Mouse (Mus musculus): ENCODE measurements around the gene Lrp2. TPM values are rescaled to one million over a fixed set of nuclear protein-coding genes. Genes with fewer than 3 reads are reported as not detected.

Lrp2 gene
- polyA plus RNA-seq (2014; fragmentation: Illumina TruSeq; extraction: RNeasy Lipid Tissue Mini Kit (QIAGEN cat#74804); ENCODE audit: low read depth, low replicate concordance) = 0.06 TPM

DNA sequence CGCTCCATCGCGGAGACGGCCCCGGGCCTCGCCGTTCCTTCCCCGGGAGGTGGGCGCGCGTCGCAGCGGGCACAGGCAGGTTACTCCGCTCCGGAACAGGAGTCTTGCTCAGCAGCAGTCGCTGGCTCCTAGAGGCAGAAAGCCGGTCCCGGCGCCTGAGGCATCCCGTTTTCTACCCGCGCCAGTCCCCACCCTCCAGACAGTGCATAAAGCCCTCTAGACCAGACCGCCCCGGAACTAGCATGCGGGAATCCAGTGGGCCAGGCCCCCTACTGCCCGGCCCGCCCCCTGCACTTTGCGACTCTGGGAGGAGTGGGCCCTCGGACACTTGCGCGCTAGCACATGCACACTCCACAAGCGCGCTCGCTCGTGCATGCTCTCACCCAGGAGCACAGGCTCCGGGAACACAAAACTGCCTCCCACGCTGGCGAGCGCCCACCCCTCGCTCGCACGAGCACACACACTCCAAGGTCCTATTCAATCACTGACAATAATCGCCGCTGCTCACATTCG, at the start of gene Lrp2:
Lrp2 (minus strand) TSS at position 180 of the 513 bp plus-strand sequence.

GRCm38 (mm10) chr2:69380281-69380680, 205.6 kb downstream of the Lrp2 start, which contains the start of gene Dhrs9:
TSS of gene Dhrs9 (plus strand) at chr2:69380445.

Other genes with a start within 250 kb of the Lrp2 start
- 0.09 TPM for gene Abcb11, start 243.4 kb downstream of the Lrp2 start, polyA plus RNA-seq (2014; fragmentation: Illumina TruSeq; extraction: RNeasy Lipid Tissue Mini Kit (QIAGEN cat#74804); ENCODE audit: low read depth, low replicate concordance)
- 32.6 TPM for gene Dhrs9, start 205.6 kb downstream of the Lrp2 start, polyA plus RNA-seq (2014; fragmentation: Illumina TruSeq; extraction: RNeasy Lipid Tissue Mini Kit (QIAGEN cat#74804); ENCODE audit: low read depth, low replicate concordance)
- gene Bbs5, start 61.1 kb upstream of the Lrp2 start, polyA plus RNA-seq (2014; fragmentation: Illumina TruSeq; extraction: RNeasy Lipid Tissue Mini Kit (QIAGEN cat#74804); ENCODE audit: low read depth, low replicate concordance) = 27.0 TPM
- not detected for gene Klhl41, start 84.1 kb upstream of the Lrp2 start, polyA plus RNA-seq (2014; fragmentation: Illumina TruSeq; extraction: RNeasy Lipid Tissue Mini Kit (QIAGEN cat#74804); ENCODE audit: low read depth, low replicate concordance)
- gene Fastkd1, start 127.5 kb upstream of the Lrp2 start, polyA plus RNA-seq (2014; fragmentation: Illumina TruSeq; extraction: RNeasy Lipid Tissue Mini Kit (QIAGEN cat#74804); ENCODE audit: low read depth, low replicate concordance) = 62.6 TPM
- 342 TPM for gene Ppig, start 136.5 kb upstream of the Lrp2 start, polyA plus RNA-seq (2014; fragmentation: Illumina TruSeq; extraction: RNeasy Lipid Tissue Mini Kit (QIAGEN cat#74804); ENCODE audit: low read depth, low replicate concordance)
- 5.3 TPM for gene Ccdc173, start 203.5 kb upstream of the Lrp2 start, polyA plus RNA-seq (2014; fragmentation: Illumina TruSeq; extraction: RNeasy Lipid Tissue Mini Kit (QIAGEN cat#74804); ENCODE audit: low read depth, low replicate concordance)
- gene Phospho2, start 203.6 kb upstream of the Lrp2 start, polyA plus RNA-seq (2014; fragmentation: Illumina TruSeq; extraction: RNeasy Lipid Tissue Mini Kit (QIAGEN cat#74804); ENCODE audit: low read depth, low replicate concordance) = 71.4 TPM
- gene Klhl23, start 235.9 kb upstream of the Lrp2 start, polyA plus RNA-seq (2014; fragmentation: Illumina TruSeq; extraction: RNeasy Lipid Tissue Mini Kit (QIAGEN cat#74804); ENCODE audit: low read depth, low replicate concordance) = 54.8 TPM